Mouse (Mus musculus) layer of hippocampus, postnatal 25 days (tissue): ENCODE measurements around the gene Smg9. TPM values are rescaled to one million over a fixed set of nuclear protein-coding genes. Genes with fewer than 3 reads are reported as not detected.
A peak's percentile ranks its signal among the peaks of the same experiment; 100 is the strongest.

ENCODE experiments used
- DNase-seq, 2 experiments: peaks; one replicate each; pipeline ENCODE4 v3.0.0; 2022; ENCODE audit warnings: mixed read lengths in 2 of 2, low spot score in 1 of 2; ENCODE audit errors: extremely low spot score in 1 of 2
- total RNA-seq, 2 experiments: library from RNA; stranded (reverse); gene quantifications; 2 replicates each; pipeline ENCODE4 v1.2.3; 2021

Smg9 gene
- total RNA-seq, 2 experiments from 2014 or later: 32.9 to 37.9 TPM

DNA sequence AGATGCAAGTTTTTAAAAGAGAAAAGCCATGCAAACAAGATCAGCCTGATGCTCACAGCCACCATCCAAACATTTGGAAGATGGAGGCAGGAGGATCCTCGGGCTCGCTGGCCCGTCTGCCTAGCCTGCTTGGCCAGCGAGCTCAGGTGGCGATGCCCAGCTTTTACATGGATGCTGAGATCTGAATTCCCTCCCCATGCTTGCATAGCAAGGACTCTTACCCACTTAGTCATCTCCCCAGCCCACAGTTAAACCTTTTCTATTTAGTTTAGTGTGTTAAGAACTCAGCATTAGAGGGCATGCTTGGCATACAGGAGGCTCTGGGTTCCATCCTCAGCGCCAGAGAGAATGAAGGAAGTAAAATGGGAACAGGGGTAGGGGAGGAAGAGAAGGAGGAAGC, 39.8 kb downstream of the Smg9 start:
- DNase-seq: no peak

DNA sequence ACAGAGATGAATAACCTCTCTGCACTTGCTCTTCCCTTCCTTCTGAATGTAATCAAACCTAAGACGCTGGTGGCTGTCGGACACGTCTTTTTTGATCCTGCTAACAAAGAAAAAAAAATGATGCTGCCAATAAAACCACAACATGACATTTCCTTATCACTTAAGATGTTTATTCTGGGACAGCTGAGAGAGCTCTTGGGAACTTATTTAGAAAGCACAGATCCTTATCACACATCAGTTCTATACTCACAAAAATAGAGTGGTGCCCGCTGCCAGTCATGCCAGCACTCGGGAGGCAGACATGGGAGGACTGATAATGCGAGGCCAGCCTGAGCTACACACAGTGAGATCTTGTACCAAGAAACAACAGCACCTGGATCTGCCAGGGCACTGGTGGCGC, 40.5 kb downstream of the Smg9 start:
- no peak for DNase-seq

DNA sequence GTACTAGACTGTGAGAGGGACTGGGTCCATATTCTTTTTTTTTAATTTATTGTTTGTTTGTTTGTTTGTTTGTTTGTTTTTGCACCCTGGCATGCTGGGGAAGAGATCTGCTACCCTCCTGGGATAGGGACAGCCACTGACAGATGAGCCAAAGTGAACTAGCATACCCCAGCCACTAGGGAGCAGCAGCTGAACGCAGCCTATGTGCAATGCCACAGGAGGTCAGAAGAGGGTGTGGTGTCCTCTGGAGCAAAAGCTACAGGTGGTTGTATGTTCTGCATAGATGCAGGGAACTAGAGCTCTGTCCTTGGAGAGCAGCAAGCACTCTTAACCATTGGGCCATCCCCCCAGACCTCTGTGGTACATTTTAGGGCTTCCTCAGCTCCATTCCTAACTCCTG, 42.4 kb downstream of the Smg9 start:
- DNase-seq: peak in 1 of 2 experiments; percentile 33

DNA sequence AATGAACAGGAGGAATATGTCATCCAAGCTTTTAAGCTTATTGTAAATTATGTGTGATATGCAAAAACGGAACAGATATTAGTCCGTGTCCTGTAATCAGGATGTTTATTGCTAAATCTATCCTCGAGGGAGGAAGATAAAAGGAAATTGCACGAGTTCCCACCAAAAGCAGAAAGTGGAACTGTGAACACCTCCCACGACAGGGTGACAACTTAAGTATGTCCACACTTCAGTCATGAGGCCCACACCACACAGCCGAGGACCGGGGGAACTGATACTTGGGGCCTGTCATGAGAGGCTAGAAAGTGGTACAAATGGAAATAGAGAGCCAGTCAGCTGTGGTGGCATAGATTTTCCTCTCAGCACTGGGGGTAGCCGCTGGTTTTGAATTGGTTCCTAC, 42.9 kb downstream of the Smg9 start:
- no peak for DNase-seq

DNA sequence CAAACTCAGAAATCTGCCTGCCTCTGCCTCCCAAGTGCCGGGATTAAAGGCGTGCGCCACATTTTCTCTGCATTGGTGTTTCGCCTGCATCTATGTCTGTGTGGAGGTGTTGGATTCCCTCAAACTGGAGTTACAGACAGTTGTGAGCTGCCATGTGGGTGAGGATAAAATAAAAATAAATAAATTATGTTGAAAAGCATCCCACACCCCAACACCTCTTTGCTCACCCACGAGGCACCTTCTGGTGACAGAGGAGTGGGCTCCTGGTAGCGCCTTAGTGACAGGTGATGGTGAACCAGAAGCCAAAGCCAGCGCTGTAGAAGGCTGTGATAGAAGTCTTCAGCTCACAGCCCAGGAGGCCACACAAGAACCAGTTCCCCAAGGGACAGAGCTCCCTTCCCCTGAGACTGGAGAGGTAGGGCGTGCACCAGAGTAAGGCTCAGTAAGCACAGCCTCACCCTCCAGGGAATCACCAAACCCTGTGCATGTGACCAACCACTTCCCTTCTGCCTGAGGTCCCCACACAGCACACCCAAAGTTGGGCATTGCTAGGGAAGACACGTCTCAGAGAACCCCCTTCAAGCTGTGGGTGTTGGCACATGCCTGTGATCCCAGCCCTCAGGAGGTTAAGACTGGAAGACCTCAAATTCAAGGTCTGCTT, 46.0 kb downstream of the Smg9 start:
- DNase-seq: no peak

DNA sequence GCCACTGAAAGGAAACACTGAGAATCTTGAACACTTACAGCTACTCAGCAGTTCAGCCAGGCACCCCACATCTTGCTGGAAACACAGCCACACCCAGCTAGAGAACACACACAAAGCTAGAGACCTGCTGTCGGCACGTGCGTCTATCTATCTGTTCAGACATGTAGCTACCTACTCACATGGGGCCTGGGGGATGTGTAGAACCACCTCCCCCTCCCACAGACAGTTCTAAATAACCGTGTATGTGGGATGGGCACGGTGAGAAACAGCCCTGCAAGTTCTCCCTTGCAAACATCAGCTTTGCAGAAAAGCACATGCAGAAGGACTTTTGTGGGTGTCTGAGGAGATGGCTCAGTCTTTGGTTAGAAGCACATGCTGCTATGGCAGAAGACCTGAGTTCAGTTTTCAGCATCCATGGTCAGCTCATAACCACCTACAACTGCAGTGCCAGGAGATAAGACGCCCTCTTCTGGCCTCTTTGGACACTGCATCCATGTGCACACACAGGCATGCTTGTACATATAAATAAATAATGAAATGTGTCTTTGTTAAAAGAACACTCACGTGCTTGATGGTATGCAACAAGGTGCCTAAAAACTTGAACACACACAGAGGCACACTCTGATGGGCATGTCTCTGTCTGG, 47.4 kb downstream of the Smg9 start:
- no peak for DNase-seq

DNA sequence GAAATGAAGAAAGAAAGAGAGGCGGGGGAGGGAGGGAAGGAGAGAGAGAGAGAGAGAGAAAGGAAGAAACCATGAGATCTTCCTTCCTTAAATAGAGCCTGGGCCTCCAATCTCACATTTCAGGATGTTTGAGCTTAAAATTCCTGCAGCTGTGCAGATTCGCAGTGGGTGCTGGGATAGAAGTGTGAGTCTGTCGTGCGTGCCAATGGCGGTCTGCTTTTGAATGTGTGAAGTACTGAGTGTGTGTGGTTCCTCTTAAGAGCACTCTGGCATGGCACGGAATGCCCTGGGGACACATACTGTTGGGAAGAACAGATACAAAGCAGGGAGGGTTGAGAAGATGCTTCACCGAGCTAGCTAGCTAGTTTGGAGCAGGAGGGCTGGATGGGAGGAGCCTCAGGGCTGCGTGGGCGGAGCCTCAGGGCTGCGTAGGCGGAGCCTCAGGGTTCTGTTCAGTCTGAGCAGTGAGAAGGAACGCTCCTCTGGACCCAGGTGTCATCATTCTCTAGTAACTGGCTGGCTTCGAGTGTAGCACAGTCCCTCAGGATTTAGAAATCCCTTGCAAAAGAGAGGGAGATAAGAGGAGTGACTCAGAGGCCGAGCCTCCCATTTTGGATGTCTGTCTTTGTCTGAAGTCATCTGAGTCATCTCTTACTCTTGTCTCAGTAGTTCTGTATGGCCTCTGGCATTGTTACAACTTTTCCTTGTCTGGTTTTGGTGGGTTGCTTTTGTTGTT, 49.5 kb downstream of the Smg9 start:
- DNase-seq: no peak

DNA sequence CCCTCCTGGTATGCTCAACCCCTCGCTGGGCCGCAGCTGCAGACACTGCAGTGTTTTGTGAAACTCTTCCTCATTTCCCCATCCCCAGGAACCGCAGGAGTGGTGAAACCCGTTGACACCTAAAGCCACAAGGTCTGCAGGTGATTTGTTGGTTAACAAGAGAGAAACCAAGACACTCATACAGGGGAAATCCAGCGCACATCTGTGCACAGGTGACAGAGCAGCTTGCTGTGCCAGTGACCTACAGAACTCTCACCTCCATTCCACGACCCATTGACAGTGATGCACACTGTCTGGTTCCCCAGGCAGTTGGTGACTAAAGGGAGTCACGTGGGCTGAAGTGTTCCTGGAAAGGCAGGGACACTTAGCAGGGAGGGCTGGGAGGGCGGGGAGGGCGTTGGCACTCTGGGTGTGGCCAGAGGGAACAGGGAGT, 51.2 kb downstream of the Smg9 start:
- DNase-seq: no peak

DNA sequence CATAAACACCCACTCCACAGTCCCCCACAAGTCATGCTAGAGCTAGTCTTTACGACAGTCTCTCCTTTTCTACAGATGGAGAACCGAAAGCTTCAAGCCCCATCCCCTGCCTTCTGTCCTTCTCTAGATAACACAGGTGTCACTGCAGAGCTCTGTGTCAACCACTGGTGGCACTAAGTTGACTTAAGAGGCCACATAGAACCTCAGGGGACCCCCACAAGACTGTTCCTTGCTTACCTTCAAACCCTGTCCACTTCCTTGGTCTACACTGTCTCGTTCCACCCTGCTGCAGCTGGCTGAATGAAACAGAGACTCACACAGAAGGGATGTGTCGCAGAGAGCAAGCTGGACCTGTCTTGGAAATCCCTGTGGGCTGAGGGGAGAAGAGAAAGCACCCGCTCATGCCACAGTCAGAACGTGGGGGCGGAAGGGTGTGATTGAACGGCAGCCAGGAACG, 52.5 kb downstream of the Smg9 start, which contains the start of gene Irgc1:
TSS of gene Irgc1 (minus strand) at position 443 of the 457 bp plus-strand sequence.
- no peak for DNase-seq

DNA sequence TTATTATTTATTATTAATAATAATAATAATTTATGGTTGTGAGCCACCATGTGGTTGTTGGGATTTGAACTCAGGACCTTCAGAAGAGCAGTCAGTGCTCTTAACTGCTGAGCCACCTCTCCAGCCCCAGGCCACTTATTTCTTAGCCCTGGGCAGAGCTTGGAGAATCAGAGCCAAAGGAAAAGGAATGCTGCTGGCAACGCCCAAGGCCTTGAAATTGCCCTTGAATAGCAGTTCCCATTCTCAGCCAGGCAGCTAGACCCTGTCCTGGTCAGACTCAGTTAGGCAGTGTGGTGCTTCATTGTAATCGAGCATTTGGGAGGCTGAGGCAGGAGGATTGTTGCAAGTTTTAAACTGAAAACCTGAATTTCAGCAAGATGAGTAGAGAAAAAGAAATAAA, 54.8 kb downstream of the Smg9 start:
- no peak for DNase-seq

DNA sequence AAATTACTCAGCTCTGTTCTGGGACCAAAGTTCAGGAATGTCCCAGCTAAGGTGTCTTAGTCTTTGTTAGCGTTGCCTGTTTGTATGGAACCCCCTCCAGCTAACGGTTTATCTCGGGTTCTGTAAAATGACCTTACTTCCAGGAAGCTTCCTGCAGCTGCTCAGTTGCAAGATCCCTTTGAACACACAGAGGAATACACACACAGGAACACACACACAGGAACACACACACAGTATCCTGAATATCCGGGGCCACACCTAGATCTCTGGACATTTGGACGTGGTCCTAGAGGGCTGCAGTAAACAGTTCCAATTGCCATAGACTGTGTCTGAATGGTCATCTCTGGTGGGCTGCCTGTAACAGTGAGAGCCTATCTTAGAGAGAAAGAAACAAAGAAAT, 56.3 kb downstream of the Smg9 start:
- DNase-seq: no peak

DNA sequence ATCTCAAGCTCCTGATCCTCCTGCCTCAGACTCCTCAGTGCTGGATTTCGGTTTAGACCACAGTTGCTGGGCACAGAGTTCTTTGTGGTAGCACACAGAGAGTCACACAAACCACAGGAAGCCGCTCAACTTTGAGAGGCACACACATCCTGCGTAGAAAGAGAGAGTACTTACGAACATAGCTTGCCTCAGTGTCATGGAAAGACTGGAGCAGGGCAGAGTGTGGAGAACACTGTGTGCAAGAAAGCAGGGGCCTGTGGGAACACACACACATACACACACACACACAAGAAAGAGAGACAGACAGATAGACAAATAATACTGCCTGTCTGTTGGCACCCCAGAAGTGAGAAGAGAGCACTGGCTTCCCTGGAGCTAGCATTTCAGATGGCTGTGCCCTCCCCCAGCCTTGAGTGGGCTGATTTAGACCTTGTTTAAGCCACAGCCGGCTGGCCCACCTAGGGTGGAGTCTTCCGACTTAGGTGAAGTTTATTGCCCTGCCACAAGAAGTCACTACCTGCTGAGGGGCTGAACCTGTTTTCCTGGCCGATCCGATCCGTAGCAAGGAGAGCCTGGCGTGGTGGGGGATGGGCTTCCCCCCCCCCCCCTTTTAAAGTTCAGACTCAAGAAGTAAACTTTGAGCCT, 58.4 kb downstream of the Smg9 start:
- no peak for DNase-seq

DNA sequence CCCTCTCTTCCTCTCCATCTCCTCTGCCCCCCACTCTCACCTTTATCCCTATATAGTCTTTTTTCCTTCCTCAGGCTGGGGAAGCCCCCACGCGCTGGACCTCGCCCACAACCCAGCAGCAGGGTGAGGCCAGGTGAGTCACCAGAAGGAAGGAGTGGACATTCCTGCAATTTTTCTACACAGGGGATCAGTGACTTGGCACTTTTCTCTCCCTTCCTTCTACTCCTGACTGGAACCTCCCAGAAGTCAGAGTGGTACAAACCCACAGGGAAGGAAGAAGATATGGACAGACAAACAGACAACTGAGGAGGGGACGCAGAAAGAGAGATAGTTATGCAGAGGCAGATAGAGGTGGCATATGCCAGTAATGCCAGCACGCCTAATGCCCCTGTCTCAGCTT, 60.0 kb downstream of the Smg9 start:
- DNase-seq: no peak

DNA sequence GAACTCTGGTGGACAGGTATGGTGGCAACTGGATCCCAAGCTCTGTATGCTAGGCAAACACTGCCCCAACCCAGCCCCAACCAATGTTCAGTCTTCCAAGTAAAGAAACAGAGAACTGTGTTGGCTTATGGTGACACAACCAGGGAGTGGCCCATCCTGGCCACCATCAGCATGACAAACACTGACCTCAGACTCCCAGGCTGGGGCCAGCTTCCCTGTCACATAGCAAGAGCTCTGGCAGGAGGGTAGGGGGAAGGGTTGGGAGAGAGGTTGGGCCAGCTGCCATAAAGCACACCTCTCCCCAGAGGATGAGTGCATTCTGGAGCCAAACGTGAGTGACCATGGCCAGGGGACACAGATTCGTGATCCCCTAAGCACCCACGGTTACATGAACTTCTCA, 60.4 kb downstream of the Smg9 start:
- DNase-seq: no peak

DNA sequence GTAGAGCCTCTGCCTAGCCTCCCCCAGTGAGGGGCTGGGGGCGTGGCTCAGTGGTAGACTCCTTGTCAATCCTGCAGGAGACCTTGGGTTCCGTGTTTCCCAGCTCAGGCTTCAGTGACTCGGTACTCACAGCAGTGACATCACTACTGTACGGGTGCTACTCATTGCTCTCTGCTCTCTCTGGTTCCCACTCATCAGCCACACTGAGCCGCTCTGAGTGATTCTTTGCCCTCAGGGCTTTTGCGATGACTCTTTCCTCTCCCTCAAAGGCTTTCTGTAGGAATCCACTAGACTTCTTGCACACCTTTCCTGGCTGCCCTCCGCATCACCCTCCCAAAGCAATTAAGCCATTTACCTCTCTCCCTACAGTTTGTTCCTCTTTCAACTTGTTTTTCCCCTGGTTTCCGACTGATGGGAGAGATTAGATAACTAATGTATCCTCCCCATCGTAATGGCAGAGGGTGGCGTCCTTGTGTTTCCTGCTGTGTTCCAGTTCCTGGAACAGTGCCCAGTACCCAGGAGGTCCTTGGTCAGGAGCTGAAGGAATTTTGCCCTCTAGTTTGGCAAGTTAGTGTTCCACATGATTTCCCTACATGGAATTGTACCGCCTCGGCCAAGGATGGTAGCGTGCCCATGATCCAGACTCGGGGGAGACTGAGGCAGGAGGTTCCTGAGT, 62.1 kb downstream of the Smg9 start:
- DNase-seq: no peak

DNA sequence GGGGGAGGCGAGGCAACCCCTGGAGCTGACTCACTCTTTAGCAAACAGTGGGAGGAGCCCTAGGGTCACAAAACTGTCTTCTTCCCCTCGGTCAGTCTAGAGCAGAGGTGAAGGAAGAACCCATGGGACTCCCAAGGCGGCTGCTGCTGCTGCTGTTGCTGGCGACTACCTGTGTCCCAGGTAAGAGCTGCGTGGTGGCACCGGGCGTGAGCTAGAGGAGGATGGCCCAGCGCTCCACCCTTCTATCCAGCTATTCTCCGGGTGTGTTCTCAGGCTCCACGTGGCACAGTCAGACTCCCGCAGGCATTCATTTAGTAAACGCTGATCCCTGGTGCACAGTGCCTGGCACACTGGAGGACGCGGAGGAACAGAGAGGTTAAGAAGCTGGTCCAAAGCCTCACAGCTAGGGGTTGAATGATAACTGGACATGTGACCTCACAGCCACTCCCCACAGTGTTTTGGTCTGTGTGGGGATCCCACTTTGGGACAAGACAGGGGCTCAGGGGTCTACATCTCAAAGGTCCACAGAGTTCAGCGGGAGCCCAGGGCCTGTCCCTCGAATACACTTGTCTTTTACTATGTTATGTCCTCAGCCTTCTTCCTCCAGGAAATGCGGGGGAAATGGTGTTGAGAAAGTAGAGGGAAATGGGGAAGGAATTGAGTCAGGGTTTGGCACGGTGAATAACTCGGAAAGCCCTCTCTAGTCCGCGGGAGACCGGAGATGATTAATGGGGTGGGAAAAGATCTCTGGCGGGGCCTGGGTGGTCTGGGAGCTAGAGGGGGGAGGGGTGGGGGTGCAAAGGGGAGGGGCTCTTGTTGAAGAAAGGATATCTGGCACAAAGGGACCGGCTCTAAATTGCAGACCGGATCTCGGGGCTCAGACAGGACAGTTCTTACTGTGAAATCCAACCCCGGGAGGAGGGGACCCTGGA, 63.2 kb downstream of the Smg9 start, which contains the start of gene Plaur:
TSS of gene Plaur (plus strand) at position 97 of the 932 bp plus-strand sequence.
- no peak for DNase-seq

DNA sequence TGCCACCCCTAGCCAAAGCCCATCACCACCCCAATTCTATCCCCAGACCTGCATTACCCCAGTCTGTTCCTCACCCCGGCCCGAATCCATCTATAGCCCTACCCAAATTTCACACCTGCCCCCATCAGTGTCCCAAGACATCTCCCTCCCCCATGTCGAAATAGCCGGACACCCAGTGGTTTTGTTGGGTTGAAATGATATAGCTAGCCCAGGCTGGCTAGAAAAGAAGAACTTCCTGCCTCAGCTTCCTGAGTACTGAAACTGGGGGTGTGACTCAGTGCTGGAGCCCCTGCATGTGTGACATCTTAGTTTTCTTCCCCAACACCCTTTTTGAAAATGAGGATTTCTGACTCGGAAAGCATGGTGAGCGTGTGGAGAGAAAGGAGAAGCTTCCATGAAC, 67.4 kb downstream of the Smg9 start:
- DNase-seq: no peak

DNA sequence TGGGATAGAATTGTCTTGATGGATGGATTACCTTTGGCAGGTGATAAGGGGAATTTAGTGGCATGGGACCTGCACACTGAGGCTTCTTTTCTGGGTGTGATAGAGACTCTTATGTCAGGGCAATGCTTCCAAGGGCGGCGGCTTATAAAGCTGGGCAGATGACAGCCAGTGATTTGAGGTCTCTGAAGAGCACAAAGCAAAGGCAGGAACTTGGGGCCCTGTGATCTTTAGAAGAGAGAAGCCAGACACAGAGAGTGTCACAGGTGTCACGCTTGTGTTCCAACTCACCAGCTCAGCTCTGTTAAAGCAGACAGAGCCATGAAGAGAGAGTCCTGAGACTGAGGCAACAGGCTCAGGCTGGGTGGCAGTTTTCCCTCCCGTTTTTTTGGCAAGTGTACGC, 68.5 kb downstream of the Smg9 start:
- no peak for DNase-seq

DNA sequence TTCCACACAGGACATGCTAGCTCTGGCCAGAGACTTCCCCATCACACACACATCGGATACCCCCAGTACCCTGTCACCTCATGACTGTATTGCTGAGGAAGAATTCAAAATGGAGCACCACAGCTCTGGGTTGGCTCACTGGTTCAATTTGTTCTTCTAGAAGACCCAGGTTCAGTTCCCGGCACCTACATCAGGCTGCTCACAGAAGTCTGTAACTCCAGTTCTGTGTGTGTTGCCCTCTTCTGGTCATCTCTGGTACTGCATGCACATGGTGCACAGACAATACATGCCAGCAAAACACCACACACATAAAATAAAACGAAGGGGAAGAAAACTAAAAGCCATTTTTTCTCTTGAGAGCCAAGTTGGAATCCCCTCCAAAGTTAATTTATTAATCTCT, 69.7 kb downstream of the Smg9 start:
- DNase-seq: no peak
